Mouse (Mus musculus): Measurements from ENCODE around the gene Fbxl18. TPM values are rescaled to one million over a fixed set of nuclear protein-coding genes. Genes with fewer than 3 reads are reported as not detected.

The Fbxl18 gene
- polyA plus RNA-seq, 1 experiment from 2014 or later = 22.5 TPM

GRCm38 (mm10) chr5:142826131-142826530 lies 69.1 kb downstream of the Fbxl18 start:
- no peak for ATAC-seq (ENCODE audit: low read depth)
- no peak overlapping the region for H3K4me2 ChIP-seq (ENCODE audit: low read depth, low read length)
- H3K27ac ChIP-seq (ENCODE audit: low read depth, low read length) = no peak overlapping the region
- H3K36me3 ChIP-seq (ENCODE audit: control insufficient read depth, insufficient read depth, low read length) = no peaks in the 10 kb centered on the region
- H3K4me1 ChIP-seq (ENCODE audit: control insufficient read depth, insufficient read depth, low read length) = peaks cover 33% of the 10 kb centered on the region
- WGBS = 86% methylated on average over 4 of the region's 4 CpGs
- no peaks in the 10 kb centered on the region for H3K27me3 ChIP-seq (ENCODE audit: control insufficient read depth, insufficient read depth, low read length)
- H3K9ac ChIP-seq (replicated peaks; ENCODE audit: low read depth, low read length) = no peak overlapping the region
- no peak overlapping the region for H3K4me3 ChIP-seq (ENCODE audit: low read depth, low read length)
- no peaks in the 10 kb centered on the region for H3K9me3 ChIP-seq (ENCODE audit: control insufficient read depth, low read length)

DNA sequence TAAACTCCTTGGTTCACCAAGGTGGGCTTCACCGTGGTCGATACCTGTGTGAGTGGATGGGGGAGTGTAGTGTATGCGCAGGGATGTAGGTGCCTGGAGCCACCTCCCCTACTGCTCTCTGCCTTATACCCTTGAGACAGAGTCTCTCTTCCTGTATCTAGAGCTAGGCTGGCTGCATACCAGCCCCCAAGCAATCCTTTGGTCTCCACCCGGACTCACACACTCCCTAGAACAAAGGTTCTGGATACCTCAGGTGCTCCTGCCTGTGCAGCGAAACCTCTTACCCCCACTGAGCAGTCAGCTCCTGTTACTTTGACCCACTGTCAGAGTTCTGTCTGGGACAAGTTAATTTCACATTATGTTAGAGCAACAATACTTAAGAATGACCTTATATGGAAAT lies 69.6 kb downstream of the Fbxl18 start:
- no peaks in the 10 kb centered on the region for H3K36me3 ChIP-seq (ENCODE audit: control insufficient read depth, insufficient read depth, low read length)
- H3K9ac ChIP-seq (replicated peaks; ENCODE audit: low read depth, low read length) = no peak overlapping the region
- WGBS = 84% methylated on average over 5 of the region's 5 CpGs
- H3K4me1 ChIP-seq (ENCODE audit: control insufficient read depth, insufficient read depth, low read length) = peaks cover 33% of the 10 kb centered on the region
- H3K27me3 ChIP-seq (ENCODE audit: control insufficient read depth, insufficient read depth, low read length) = no peaks in the 10 kb centered on the region
- H3K27ac ChIP-seq (ENCODE audit: low read depth, low read length) = no peak overlapping the region
- H3K4me3 ChIP-seq (ENCODE audit: low read depth, low read length) = no peak overlapping the region
- H3K9me3 ChIP-seq (ENCODE audit: control insufficient read depth, low read length) = no peaks in the 10 kb centered on the region
- no peak for ATAC-seq (ENCODE audit: low read depth)
- H3K4me2 ChIP-seq (ENCODE audit: low read depth, low read length) = no peak overlapping the region

DNA sequence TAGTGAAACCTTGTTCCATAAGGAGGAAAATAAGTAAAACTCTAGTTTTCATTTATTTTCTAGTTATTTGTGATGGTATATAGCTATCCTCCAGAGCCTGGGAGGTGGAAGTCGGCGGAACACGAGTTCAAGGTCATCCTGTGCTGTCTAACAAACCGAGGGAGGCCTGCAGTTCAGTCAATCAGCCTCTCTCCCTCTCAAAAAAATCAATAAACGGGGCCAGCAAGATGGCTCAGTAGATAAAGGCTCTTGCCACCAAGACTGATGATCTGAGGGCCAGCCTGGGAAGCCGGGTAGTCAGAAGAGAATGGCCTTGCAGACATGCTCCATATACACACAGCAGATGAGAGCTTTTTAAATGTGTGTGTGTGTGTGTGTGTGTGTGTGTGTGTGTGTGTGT lies 71.1 kb downstream of the Fbxl18 start:
- 25% methylated on average over 6 of the region's 6 CpGs for WGBS
- Histone ChIP-seq H3K27ac (ENCODE audit: low read depth, low read length) (peak overlapping the region; percentile 100), H3K27me3 (ENCODE audit: control insufficient read depth, insufficient read depth, low read length) (no peaks in the 10 kb centered on the region), H3K9me3 (ENCODE audit: control insufficient read depth, low read length) (no peaks in the 10 kb centered on the region), H3K4me2 (ENCODE audit: low read depth, low read length) (peak overlapping the region; percentile 98), H3K4me3 (ENCODE audit: low read depth, low read length) (peak overlapping the region; percentile 98; the same call in 1 of the 2 replicates), H3K4me1 (ENCODE audit: control insufficient read depth, insufficient read depth, low read length) (peaks cover 33% of the 10 kb centered on the region), H3K36me3 (ENCODE audit: control insufficient read depth, insufficient read depth, low read length) (no peaks in the 10 kb centered on the region), H3K9ac (replicated peaks; ENCODE audit: low read depth, low read length) (peak overlapping the region; percentile 99)
- no peak for ATAC-seq (ENCODE audit: low read depth)

DNA sequence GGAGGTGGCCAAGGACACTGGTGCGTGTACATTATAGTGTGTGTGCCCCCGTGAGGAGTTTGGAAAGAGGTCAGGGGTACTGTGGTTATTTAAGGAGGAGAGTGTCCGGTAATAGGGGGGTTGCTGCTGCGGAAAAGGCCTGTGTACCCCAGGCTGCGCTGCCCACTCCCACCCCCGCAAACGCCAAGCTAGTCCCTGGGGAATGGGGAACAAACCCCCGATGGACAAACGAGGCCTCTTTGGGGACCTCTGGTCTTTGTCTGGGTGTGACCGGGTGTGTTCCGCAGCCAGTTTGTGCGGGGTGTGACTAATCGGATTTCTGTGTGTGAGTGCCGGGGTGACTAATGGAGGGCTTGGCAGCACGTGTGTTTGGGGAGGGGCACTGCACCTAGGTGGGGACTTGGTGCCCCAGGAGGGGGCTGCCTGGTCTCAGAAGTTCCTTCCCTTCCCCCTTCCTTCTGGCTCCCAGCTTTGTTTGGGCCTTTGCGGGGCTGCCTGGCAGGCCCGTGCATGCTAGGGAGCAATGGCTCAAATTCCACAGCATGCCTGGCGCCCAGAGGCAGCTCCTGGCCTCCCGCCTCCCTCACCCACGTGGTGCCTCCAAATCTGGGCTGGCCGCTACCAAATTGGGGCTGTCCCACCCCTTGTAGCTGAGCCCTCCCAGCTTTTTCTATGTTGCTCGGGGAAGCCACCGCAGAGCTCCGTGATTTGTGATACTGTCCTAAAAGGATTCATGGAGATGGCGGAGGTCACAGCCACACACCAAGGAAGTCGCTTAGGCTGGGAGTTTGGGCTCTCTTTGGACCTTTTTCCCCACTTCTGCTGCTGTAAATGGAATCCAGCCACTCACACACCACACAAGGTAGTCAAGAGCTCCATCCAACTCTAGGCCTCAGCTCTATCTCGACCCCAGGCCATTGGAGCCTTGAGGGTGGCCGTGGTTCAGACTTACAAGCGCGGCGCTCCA lies 71.8 kb downstream of the Fbxl18 start:
- 8% methylated on average over 31 of the region's 31 CpGs for WGBS
- H3K9me3 ChIP-seq (ENCODE audit: control insufficient read depth, low read length) = no peaks in the 10 kb centered on the region
- peak; percentile 7; the same call in 1 of the 2 replicates for ATAC-seq (ENCODE audit: low read depth)
- H3K4me3 ChIP-seq (ENCODE audit: low read depth, low read length) = peak overlapping the region; percentile 98
- H3K27me3 ChIP-seq (ENCODE audit: control insufficient read depth, insufficient read depth, low read length) = no peaks in the 10 kb centered on the region
- peak overlapping the region; percentile 98 for H3K4me2 ChIP-seq (ENCODE audit: low read depth, low read length)
- H3K9ac ChIP-seq (replicated peaks; ENCODE audit: low read depth, low read length) = peak overlapping the region; percentile 99
- H3K36me3 ChIP-seq (ENCODE audit: control insufficient read depth, insufficient read depth, low read length) = no peaks in the 10 kb centered on the region
- peaks cover 33% of the 10 kb centered on the region for H3K4me1 ChIP-seq (ENCODE audit: control insufficient read depth, insufficient read depth, low read length)
- peak overlapping the region; percentile 100 for H3K27ac ChIP-seq (ENCODE audit: low read depth, low read length)

DNA sequence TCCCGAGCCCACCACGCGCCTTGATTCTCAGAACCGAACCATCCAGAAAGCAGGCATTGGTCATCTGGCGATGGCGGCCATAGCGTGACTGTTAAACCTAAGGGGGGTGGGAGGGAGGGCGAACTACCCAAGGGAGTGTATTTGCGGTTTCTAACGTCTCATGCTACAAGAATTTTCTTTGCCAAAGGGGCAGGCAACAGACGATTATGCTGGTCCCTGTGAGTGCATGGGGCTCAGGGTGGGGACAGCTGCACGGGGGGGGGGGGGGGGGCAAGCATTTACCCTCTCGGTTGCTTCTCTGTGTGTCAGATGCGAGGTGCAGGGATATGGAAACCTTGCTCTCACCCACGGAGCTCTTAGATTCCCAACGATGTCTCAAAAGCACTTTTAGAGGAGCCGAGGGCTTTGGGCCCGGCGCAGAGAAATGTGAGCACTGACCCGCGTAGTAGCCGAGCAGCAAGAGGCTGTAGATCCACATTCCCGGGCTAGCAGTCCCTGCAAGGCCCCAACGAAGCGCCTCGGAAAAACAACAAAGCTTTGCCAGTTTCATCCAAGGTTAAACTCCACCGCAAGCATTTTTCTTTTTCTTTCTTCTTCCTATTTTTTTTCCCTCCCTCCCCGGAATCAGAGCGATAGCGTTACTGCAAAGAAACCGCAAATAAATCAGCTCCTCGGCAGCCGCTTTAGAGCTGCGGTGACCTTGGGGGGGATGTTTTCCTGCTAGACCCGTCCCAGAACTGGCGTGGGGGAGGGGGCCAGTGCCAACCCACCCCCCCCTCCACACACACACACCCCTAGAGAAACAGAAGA lies 72.7 kb downstream of the Fbxl18 start:
- Histone ChIP-seq H3K4me2 (ENCODE audit: low read depth, low read length) (peak overlapping the region; percentile 98), H3K4me1 (ENCODE audit: control insufficient read depth, insufficient read depth, low read length) (peaks cover 33% of the 10 kb centered on the region), H3K36me3 (ENCODE audit: control insufficient read depth, insufficient read depth, low read length) (no peaks in the 10 kb centered on the region), H3K4me3 (ENCODE audit: low read depth, low read length) (peak overlapping the region; percentile 98), H3K9me3 (ENCODE audit: control insufficient read depth, low read length) (no peaks in the 10 kb centered on the region), H3K27ac (ENCODE audit: low read depth, low read length) (peak overlapping the region; percentile 100), H3K9ac (replicated peaks; ENCODE audit: low read depth, low read length) (peak overlapping the region; percentile 99), H3K27me3 (ENCODE audit: control insufficient read depth, insufficient read depth, low read length) (no peaks in the 10 kb centered on the region)
- no peak for ATAC-seq (ENCODE audit: low read depth)
- 1% methylated on average over 35 of the region's 36 CpGs for WGBS

DNA sequence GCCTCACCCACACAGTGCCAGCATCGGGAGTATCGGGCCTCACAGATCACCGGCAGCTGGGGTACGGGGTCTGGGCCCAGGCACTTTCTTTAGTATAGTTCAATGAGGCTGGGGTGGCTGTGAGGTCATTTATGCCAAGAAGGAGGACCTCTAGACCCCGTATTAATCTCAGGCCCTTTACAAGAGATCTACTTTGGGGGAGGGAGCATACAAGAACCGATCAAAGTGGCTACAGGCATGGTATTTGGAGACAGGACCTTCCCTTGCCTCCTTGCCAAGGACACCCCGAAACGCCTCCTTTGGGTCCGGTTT lies 73.3 kb downstream of the Fbxl18 start:
- Histone ChIP-seq H3K9ac (replicated peaks; ENCODE audit: low read depth, low read length) (peak overlapping the region; percentile 99), H3K9me3 (ENCODE audit: control insufficient read depth, low read length) (no peaks in the 10 kb centered on the region), H3K27me3 (ENCODE audit: control insufficient read depth, insufficient read depth, low read length) (peaks cover 2% of the 10 kb centered on the region; the same call in 1 of the 2 replicates), H3K4me2 (ENCODE audit: low read depth, low read length) (peak overlapping the region; percentile 98), H3K4me3 (ENCODE audit: low read depth, low read length) (peak overlapping the region; percentile 98), H3K27ac (ENCODE audit: low read depth, low read length) (peak overlapping the region; percentile 100), H3K36me3 (ENCODE audit: control insufficient read depth, insufficient read depth, low read length) (no peaks in the 10 kb centered on the region), H3K4me1 (ENCODE audit: control insufficient read depth, insufficient read depth, low read length) (peaks cover 33% of the 10 kb centered on the region)
- no peak for ATAC-seq (ENCODE audit: low read depth)
- 1% methylated on average over 9 of the region's 9 CpGs for WGBS

DNA sequence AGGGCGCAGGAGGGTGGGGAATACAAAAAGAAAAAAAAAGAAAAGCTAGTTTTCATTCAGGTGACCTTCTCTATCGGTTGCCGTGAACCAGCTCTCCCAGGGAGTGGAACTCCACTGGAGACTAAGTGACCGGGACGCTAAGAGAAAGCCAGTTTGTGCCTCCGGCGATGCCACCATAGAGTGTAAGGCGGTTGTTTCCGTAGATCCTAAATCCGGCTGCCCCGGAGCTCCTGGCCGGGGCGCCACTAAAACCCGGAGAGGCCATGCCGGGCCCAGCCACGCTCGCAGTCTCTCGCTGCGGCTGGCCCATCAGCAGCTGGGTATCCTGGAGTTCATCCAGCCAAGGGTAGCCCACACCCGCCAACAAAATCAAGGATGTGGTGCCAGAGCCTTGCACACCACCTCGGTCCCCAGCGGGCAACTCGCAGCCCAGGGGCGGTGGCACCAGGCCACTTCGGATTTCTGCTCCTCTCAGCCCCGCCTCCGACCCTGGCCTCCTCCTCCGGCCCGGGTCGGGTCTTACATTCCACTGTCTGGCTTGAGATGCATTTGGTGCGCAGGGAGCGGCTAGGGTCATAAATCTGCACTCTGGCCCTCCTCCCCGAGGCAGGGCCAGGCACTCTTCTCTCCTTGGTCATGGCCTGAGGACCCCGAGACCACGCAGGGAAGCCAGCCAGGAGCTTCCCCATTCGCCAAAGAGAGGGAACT lies 73.8 kb downstream of the Fbxl18 start:
- H3K9me3 ChIP-seq (ENCODE audit: control insufficient read depth, low read length) = no peaks in the 10 kb centered on the region
- peaks cover 33% of the 10 kb centered on the region for H3K4me1 ChIP-seq (ENCODE audit: control insufficient read depth, insufficient read depth, low read length)

GRCm38 (mm10) chr5:142820276-142821265 lies 74.7 kb downstream of the Fbxl18 start:
- H3K27me3 ChIP-seq (ENCODE audit: control insufficient read depth, insufficient read depth, low read length) = peaks cover 4% of the 10 kb centered on the region; the same call in 1 of the 2 replicates
- no peaks in the 10 kb centered on the region for H3K36me3 ChIP-seq (ENCODE audit: control insufficient read depth, insufficient read depth, low read length)
- no peaks in the 10 kb centered on the region for H3K9me3 ChIP-seq (ENCODE audit: control insufficient read depth, low read length)
- peak overlapping the region; percentile 100 for H3K27ac ChIP-seq (ENCODE audit: low read depth, low read length)
- H3K4me2 ChIP-seq (ENCODE audit: low read depth, low read length) = peak overlapping the region; percentile 98
- H3K9ac ChIP-seq (replicated peaks; ENCODE audit: low read depth, low read length) = peak overlapping the region; percentile 99
- WGBS = under 1% methylated on average over 53 of the region's 53 CpGs
- peaks cover 33% of the 10 kb centered on the region for H3K4me1 ChIP-seq (ENCODE audit: control insufficient read depth, insufficient read depth, low read length)
- ATAC-seq (ENCODE audit: low read depth) = no peak
- peak overlapping the region; percentile 98 for H3K4me3 ChIP-seq (ENCODE audit: low read depth, low read length)

More for the DNA sequence above, 73.8 kb downstream of the Fbxl18 start:
- Histone ChIP-seq H3K27ac (ENCODE audit: low read depth, low read length) (peak overlapping the region; percentile 100), H3K4me3 (ENCODE audit: low read depth, low read length) (peak overlapping the region; percentile 98), H3K36me3 (ENCODE audit: control insufficient read depth, insufficient read depth, low read length) (no peaks in the 10 kb centered on the region), H3K9ac (replicated peaks; ENCODE audit: low read depth, low read length) (peak overlapping the region; percentile 99), H3K4me2 (ENCODE audit: low read depth, low read length) (peak overlapping the region; percentile 98), H3K27me3 (ENCODE audit: control insufficient read depth, insufficient read depth, low read length) (peaks cover 4% of the 10 kb centered on the region; the same call in 1 of the 2 replicates)
- under 1% methylated on average over 36 of the region's 36 CpGs for WGBS
- peak; percentile 33 for ATAC-seq (ENCODE audit: low read depth)
